Mouse (Mus musculus) cerebellum, adult 2 months (tissue): ENCODE results near the gene Laptm4a. TPM values are rescaled to one million over a fixed set of nuclear protein-coding genes. Genes with fewer than 3 reads are reported as not detected.

Experiments
- DNase-seq, 2 experiments: peaks; one replicate each; pipeline ENCODE4 v3.0.0; 2021
- H3K27ac ChIP-seq: fragments of 200-500 bp; 2 replicates; pipeline ENCODE4 v1.5.1; 2012; ENCODE audit warnings: low read length, control low read depth, inconsistent platforms; ENCODE audit not compliant: insufficient read depth
- H3K27me3 ChIP-seq: fragments of 200-500 bp; 2 replicates; pipeline ENCODE4 v1.6.1; 2012; ENCODE audit warnings: inconsistent platforms, mild to moderate bottlenecking, low read length, moderate library complexity; ENCODE audit not compliant: control insufficient read depth, insufficient read depth
- H3K4me1 ChIP-seq: fragments of 200-500 bp; 2 replicates; pipeline ENCODE4 v1.6.1; 2011; ENCODE audit warnings: low read length; ENCODE audit not compliant: control insufficient read depth, insufficient read depth
- H3K4me3 ChIP-seq: fragments of 200-500 bp; replicated peaks from 2 replicates; pipeline ENCODE3; 2011; ENCODE audit warnings: mild to moderate bottlenecking, low read depth, low read length, control low read depth; ENCODE audit not compliant: insufficient read depth
- CTCF ChIP-seq: fragments of 200-500 bp; IDR thresholded peaks from 2 replicates; pipeline ENCODE4 v1.5.1; 2011; ENCODE audit warnings: low read depth, mild to moderate bottlenecking, control low read depth, low read length, moderate library complexity, borderline replicate concordance; ENCODE audit not compliant: insufficient read depth
- POLR2A ChIP-seq: fragments of 200-500 bp; IDR thresholded peaks from 2 replicates; pipeline ENCODE4 v1.6.1; 2011; ENCODE audit warnings: low read length, control low read depth, borderline replicate concordance; ENCODE audit not compliant: insufficient read depth
- WGBS: fragments of 180-500 bp; shearing (Covaris S2); methylation state at CpG from one replicate; pipeline ENCODE4 v1.1.7; 2018; 5-methylcytosine and 5-hydroxymethylcytosine counted together
- polyA plus RNA-seq: library from polyadenylated mRNA; depleted of rRNA; stranded (reverse); fragments of >200 nt; gene quantifications from 2 replicates; pipeline ENCODE4 v1.2.3, GENCODE M21; 2012; rRNA removed

Laptm4a gene
- 258 and 268 TPM in 2 replicates for polyA plus RNA-seq

DNA sequence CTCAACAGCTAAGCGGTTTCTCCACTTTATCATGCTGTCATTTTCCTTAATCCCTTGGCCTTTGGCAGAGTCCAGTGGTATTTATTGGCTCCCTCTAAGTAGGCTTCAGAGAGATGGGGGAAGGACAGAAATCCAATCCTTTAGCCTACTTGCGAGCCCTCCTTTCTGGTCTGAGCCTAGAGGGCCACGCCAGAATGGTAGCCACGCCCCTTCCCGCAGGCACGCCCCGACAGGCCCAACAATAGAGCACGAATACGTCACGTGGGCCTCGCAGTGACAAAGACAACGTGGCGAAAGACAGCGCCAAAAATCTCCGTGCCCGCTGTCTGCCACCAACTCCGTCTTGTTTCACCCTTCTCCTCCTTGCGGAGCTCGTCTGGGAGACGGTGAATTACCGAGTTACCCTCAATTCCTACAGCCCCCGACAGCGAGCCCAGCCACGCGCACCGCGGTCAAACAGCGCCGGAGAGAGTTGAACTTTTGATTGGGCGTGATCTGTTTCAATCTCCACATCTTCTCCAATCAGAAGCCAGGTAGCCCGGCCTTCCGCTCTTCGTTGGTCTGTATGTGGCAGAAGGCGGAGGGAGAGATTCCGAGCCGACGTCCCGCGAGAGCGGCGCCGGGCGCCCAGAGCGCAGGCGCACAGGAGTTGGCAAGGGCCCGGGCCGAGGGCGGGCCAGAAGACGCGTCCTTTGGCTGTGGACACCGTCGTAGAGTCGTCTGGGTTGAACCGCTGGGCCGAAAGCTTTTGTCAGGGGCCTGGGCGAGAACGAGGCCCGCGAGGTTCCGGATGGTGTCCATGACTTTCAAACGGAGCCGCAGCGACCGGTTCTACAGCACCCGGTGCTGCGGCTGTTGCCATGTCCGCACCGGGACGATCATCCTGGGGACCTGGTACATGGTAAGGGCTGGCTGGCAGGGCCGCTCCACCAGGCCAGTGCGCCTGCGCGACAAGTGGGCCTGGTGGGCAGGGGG, at the start of gene Laptm4a:
Gene Laptm4a, plus strand, starts transcription at position 271 of the 975 bp plus-strand sequence.
- TF ChIP-seq POLR2A, result peak; percentile 87
- TF ChIP-seq CTCF, result no peak
- peak; percentile 97 to 99 for DNase-seq
- Histone ChIP-seq H3K4me1 (peaks cover 4% of the 10 kb centered on the region; the same call in 1 of the 2 replicates), H3K27ac (peak within 1 kb of the TSS; percentile 90), H3K27me3 (no peaks in the 10 kb centered on the region), H3K4me3 (peak within 1 kb of the TSS; percentile 93)
- WGBS, result under 1% methylated on average over 73 of the region's 73 CpGs

DNA sequence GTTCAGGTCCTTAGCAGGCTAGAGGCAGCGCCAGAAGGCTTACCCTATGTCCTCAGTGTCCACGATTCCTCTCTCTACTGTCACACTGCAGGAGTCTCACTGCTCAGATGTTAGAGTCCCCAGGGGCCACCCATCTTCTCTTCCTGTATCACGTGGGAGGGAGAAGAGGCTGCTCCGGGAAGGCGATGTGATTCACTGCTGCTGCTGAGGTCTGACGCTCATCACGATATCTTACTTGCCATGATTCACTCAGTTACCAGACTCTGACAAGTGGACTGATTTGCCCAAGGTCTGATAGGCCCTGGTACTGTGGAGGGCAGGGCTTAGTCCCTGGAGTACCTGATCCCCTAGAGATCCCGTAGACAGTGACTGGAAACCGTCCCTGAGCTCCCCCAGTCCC, 45.9 kb upstream of the Laptm4a start:
- peaks cover 9% of the 10 kb centered on the region for H3K4me1 ChIP-seq
- no peak overlapping the region for H3K27ac ChIP-seq
- no peak overlapping the region for H3K4me3 ChIP-seq
- no peak for TF ChIP-seq POLR2A
- no peak for TF ChIP-seq CTCF
- 90% methylated on average over 9 of the region's 9 CpGs for WGBS
- no peak for DNase-seq
- H3K27me3 ChIP-seq, result no peaks in the 10 kb centered on the region

DNA sequence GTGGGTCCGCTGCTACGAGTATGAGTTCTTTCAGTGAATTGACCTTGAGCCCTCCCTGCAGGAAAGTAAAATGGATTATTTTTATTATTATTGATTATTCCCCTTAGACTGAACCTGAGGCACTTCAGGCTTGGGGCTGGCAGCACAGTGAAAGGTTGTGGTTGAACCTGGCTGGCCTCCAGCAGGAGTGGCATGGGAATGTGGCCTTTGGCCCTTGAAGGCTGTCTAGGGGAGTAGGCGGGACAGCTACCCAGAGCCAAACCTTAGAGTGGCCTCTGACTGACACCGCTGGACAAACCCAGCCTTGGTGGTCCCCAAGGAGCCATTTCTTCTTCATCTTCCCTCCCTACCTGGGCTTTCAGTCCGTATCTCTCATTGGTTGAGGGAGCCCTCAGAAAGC, 44.6 kb upstream of the Laptm4a start:
- Histone ChIP-seq H3K27ac (no peak overlapping the region), H3K4me1 (peaks cover 9% of the 10 kb centered on the region), H3K4me3 (no peak overlapping the region), H3K27me3 (no peaks in the 10 kb centered on the region)
- DNase-seq, result no peak
- WGBS, result 90% methylated on average over 5 of the region's 5 CpGs
- TF ChIP-seq POLR2A (no peak), CTCF (no peak)

DNA sequence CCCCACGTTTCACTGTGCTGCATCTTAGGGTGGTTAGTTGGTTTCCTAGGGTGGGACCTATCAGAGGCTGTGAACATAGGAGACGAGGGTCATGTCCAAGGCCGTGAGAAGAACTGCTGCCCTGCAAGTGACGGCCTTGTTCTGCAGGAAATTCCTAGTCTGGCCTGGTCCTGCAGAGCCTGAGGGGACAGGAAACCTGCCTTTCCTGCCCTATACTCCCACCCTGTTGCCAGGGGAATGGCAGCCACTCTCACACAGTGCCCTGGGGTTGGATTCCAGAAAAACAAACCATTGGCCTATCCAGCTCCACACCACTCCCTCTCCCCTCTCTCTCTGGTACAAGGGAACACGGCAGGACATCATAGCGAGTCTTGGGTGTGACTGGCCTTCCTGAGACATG, 44.1 kb upstream of the Laptm4a start:
- no peak for TF ChIP-seq POLR2A
- no peak for TF ChIP-seq CTCF
- Histone ChIP-seq H3K27ac (no peak overlapping the region), H3K4me1 (peaks cover 9% of the 10 kb centered on the region), H3K4me3 (no peak overlapping the region), H3K27me3 (no peaks in the 10 kb centered on the region)
- 95% methylated on average over 6 of the region's 6 CpGs for WGBS
- DNase-seq, result no peak

DNA sequence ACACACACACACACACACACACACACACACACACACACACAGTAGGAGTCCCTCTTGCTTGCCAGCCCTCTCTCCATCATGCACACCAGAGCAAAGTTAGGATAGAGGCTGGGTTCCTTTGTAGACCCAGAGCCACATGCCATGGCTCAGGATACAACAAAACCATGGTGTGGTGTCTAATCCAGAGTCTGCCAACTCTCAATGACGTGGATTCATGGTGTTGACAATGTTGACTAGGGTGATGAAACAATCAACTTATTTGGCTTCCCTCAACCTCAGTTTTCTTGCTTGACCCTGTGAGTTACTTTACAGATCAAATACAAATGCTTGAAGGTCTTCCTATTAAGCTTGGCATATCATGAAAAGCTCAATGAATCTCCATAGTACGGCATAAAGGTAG, 42.7 kb upstream of the Laptm4a start:
- Histone ChIP-seq H3K27me3 (no peaks in the 10 kb centered on the region), H3K4me1 (peaks cover 9% of the 10 kb centered on the region), H3K27ac (no peak overlapping the region), H3K4me3 (no peak overlapping the region)
- no peak for TF ChIP-seq CTCF
- no peak for TF ChIP-seq POLR2A
- no peak for DNase-seq
- 94% methylated on average over 2 of the region's 2 CpGs for WGBS

DNA sequence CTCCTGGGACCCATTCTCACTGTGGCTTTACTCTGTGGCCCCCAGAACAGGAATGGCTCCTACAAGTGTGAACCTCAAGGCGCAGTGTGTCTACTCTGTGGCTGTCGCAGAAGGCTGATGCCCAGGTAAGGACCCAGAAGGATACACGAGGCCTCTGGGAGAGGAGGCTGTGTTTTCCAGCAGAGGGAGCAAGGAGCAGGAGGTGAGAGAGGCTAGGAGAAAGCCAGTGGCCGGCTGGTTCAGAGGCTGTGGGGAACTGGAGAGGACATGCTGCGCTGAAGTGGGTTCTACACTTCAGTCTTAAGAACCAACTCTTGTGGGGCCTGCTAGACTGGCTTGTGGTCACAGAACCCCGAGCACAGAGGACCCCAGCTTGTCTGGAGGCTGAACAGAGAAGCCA, 42.1 kb upstream of the Laptm4a start:
- TF ChIP-seq CTCF, result no peak
- TF ChIP-seq POLR2A, result no peak
- DNase-seq, result no peak
- no peaks in the 10 kb centered on the region for H3K27me3 ChIP-seq
- no peak overlapping the region for H3K4me3 ChIP-seq
- H3K4me1 ChIP-seq, result peaks cover 11% of the 10 kb centered on the region
- WGBS, result 78% methylated on average over 6 of the region's 6 CpGs
- H3K27ac ChIP-seq, result no peak overlapping the region

DNA sequence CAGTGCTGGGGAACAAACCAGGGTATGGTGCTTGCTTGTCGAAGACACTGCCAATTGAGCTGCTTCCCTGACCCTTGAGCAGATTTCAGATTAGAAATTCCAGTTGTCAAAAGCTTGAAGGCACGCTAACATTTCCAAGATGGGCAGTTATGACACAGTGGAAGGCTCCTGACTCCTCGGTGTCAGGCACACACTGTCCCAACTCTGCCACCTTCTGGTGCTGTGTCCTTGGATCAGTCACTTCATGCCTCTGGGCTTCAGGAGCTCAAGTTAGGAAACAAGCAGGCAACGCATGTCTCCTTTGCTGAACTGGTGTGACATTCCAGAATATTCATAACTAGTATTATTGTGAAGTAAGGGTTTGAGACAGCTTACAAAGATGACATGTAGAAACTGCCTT, 39.7 kb upstream of the Laptm4a start:
- Histone ChIP-seq H3K4me3 (no peak overlapping the region), H3K27ac (no peak overlapping the region), H3K27me3 (no peaks in the 10 kb centered on the region), H3K4me1 (peaks cover 7% of the 10 kb centered on the region)
- peak in 1 of 2 experiments; percentile 49 for DNase-seq
- 62% methylated on average over 4 of the region's 4 CpGs for WGBS
- no peak for TF ChIP-seq POLR2A
- peak; percentile 58; the same call in 1 of the 2 replicates for TF ChIP-seq CTCF

DNA sequence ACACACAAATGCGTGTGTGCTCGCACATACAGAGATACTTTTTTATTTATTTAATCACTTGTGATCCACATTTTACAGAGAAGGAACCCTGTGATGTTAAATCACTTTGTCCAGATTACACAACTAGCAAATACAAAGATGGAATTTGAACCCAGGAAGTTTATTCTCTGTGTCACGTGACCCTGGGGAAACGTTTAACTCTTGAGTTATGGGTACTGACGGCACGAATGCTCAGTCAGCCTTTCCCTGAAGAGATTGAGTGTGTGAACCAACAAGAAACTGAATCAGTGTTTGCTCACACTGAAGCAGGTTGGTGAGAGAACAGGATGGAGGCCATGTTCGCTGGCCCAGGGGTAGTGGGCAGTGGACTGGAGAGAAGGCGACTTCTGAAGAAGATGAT, 39.1 kb upstream of the Laptm4a start:
- 93% methylated on average over 8 of the region's 8 CpGs for WGBS
- Histone ChIP-seq H3K27ac (no peak overlapping the region), H3K4me1 (peaks cover 7% of the 10 kb centered on the region), H3K4me3 (no peak overlapping the region), H3K27me3 (no peaks in the 10 kb centered on the region)
- TF ChIP-seq POLR2A, result no peak
- no peak for TF ChIP-seq CTCF
- no peak for DNase-seq
